Mouse (Mus musculus) layer of hippocampus, postnatal 10 days (tissue): ENCODE measurements around the gene Cybc1. TPM values are rescaled to one million over a fixed set of nuclear protein-coding genes. Genes with fewer than 3 reads are reported as not detected.

ENCODE experiments used
- DNase-seq, 2 experiments: peaks; one replicate each; pipeline ENCODE4 v3.0.0; 2021; ENCODE audit warnings: low spot score in 2 of 2
- total RNA-seq, 2 experiments: library from RNA; stranded (reverse); gene quantifications; 2 replicates each; pipeline ENCODE4 v1.2.3; 2021

The Cybc1 gene
- total RNA-seq, 2 experiments from 2014 or later = 30.6 to 31.7 TPM

GRCm38 (mm10) chr11:121219776-121220175 lies 9.3 kb downstream of the Cybc1 start:
- no peak for DNase-seq

GRCm38 (mm10) chr11:121216831-121217230 lies 12.3 kb downstream of the Cybc1 start:
- DNase-seq = no peak

GRCm38 (mm10) chr11:121204161-121205006 lies 24.7 kb downstream of the Cybc1 start, which contains the start of the genes Hexdc and Ogfod3:
Hexdc (plus strand) TSS chr11:121204433.
Ogfod3 (minus strand) TSS chr11:121204711.
- peak; percentile 94 to 95 for DNase-seq

GRCm38 (mm10) chr11:121203859-121204160 lies 25.3 kb downstream of the Cybc1 start:
- no peak for DNase-seq

GRCm38 (mm10) chr11:121201436-121202198 lies 27.5 kb downstream of the Cybc1 start:
- DNase-seq = peak; percentile 42 to 50

GRCm38 (mm10) chr11:121200781-121201180 lies 28.3 kb downstream of the Cybc1 start:
- DNase-seq = no peak

GRCm38 (mm10) chr11:121199851-121200250 lies 29.3 kb downstream of the Cybc1 start:
- DNase-seq = no peak

GRCm38 (mm10) chr11:121198622-121199021 lies 30.5 kb downstream of the Cybc1 start:
- DNase-seq = no peak

GRCm38 (mm10) chr11:121193415-121193814 lies 35.7 kb downstream of the Cybc1 start:
- no peak for DNase-seq

GRCm38 (mm10) chr11:121192742-121193141 lies 36.4 kb downstream of the Cybc1 start:
- no peak for DNase-seq

- no peak for DNase-seq
These were observed 39.4 kb downstream of the Cybc1 start for GRCm38 (mm10) chr11:121189681-121190080.

GRCm38 (mm10) chr11:121176285-121177270 lies 52.5 kb downstream of the Cybc1 start:
- peak; percentile 47 to 68 for DNase-seq

- no peak for DNase-seq
These were observed 54.9 kb downstream of the Cybc1 start for GRCm38 (mm10) chr11:121174234-121174633.

- DNase-seq = peak; percentile 13 to 26
These were observed 55.9 kb downstream of the Cybc1 start for GRCm38 (mm10) chr11:121173203-121173602.

Other genes starting within 250 kb of the Cybc1 start
- gene Csnk1d, start 238.0 kb downstream of the Cybc1 start, total RNA-seq = 100 to 1,000 TPM; 115 TPM
- gene Cd7, start 189.9 kb downstream of the Cybc1 start, total RNA-seq = not detected
- not detected for gene Sectm1b, start 165.8 kb downstream of the Cybc1 start, total RNA-seq
- not detected for gene Sectm1a, start 148.1 kb downstream of the Cybc1 start, total RNA-seq
- not detected for gene Tex19.2, start 110.6 kb downstream of the Cybc1 start, total RNA-seq
- gene Tex19.1, start 83.2 kb downstream of the Cybc1 start, total RNA-seq = not detected
- gene Uts2r, start 69.1 kb downstream of the Cybc1 start, total RNA-seq = under 1 TPM; 0.41 to 0.45 TPM
- 10 to 100 TPM; 38.7 to 41.1 TPM for gene Hexdc, start 24.9 kb downstream of the Cybc1 start, total RNA-seq
- gene Ogfod3, start 24.6 kb downstream of the Cybc1 start, total RNA-seq = 1 to 10 TPM; 7.4 to 9.5 TPM
- gene Narf, start 7.9 kb upstream of the Cybc1 start, total RNA-seq = 10 to 100 TPM; 58.2 to 71.4 TPM
- 100 to 1,000 TPM in 1 of 2 experiments, 10 to 100 TPM in 1; 93.6 to 102 TPM for gene Foxk2, start 30.7 kb upstream of the Cybc1 start, total RNA-seq
- gene Wdr45b, start 125.1 kb upstream of the Cybc1 start, total RNA-seq = 10 to 100 TPM; 53.7 to 64.0 TPM
- gene Rab40b, start 158.9 kb upstream of the Cybc1 start, total RNA-seq = 10 to 100 TPM; 40.6 to 44.8 TPM
- gene Fn3krp, start 192.1 kb upstream of the Cybc1 start, total RNA-seq = 10 to 100 TPM; 29.9 to 32.0 TPM
- 10 to 100 TPM; 12.2 to 16.4 TPM for gene Fn3k, start 205.6 kb upstream of the Cybc1 start, total RNA-seq
- 10 to 100 TPM; 60.4 to 65.8 TPM for gene Tbcd, start 222.6 kb upstream of the Cybc1 start, total RNA-seq